Mouse (Mus musculus): Measurements from ENCODE around the gene Vps45.
"Not testable (repeated sequence)": the region's sequence is repeated elsewhere in the genome, so short reads cannot be mapped to it uniquely, and the experiment has no call there.

Gene Vps45

GRCm38 (mm10) chr3:95980276-95980970 lies 77.8 kb downstream of the Vps45 start:
- ATAC-seq (ENCODE audit: insufficient number of reproducible peaks, low FRiP score, low TSS enrichment) = no peak

- no peak for ATAC-seq (ENCODE audit: insufficient number of reproducible peaks, low FRiP score, low TSS enrichment)
Measured at GRCm38 (mm10) chr3:95978265-95978664, 80.0 kb downstream of the Vps45 start.

- ATAC-seq (ENCODE audit: insufficient number of reproducible peaks, low FRiP score, low TSS enrichment) = not testable (repeated sequence)
Measured at GRCm38 (mm10) chr3:95977587-95977986, 80.7 kb downstream of the Vps45 start.

- ATAC-seq (ENCODE audit: insufficient number of reproducible peaks, low FRiP score, low TSS enrichment) = no peak
Measured at GRCm38 (mm10) chr3:95977079-95977478, 81.2 kb downstream of the Vps45 start.

- no peak for ATAC-seq (ENCODE audit: insufficient number of reproducible peaks, low FRiP score, low TSS enrichment)
Measured at GRCm38 (mm10) chr3:95972873-95973634, 85.2 kb downstream of the Vps45 start.

GRCm38 (mm10) chr3:95972251-95972872 lies 85.9 kb downstream of the Vps45 start:
- ATAC-seq (ENCODE audit: insufficient number of reproducible peaks, low FRiP score, low TSS enrichment) = no peak

GRCm38 (mm10) chr3:95970661-95971060 lies 87.6 kb downstream of the Vps45 start:
- not testable (repeated sequence) for ATAC-seq (ENCODE audit: insufficient number of reproducible peaks, low FRiP score, low TSS enrichment)

GRCm38 (mm10) chr3:95969277-95969676 lies 89.0 kb downstream of the Vps45 start:
- ATAC-seq (ENCODE audit: insufficient number of reproducible peaks, low FRiP score, low TSS enrichment) = no peak

GRCm38 (mm10) chr3:95965518-95966451 lies 92.5 kb downstream of the Vps45 start:
- ATAC-seq (ENCODE audit: insufficient number of reproducible peaks, low FRiP score, low TSS enrichment) = no peak

GRCm38 (mm10) chr3:95963681-95964080 lies 94.6 kb downstream of the Vps45 start:
- ATAC-seq (ENCODE audit: insufficient number of reproducible peaks, low FRiP score, low TSS enrichment) = no peak

GRCm38 (mm10) chr3:95963230-95963629 lies 95.0 kb downstream of the Vps45 start:
- no peak for ATAC-seq (ENCODE audit: insufficient number of reproducible peaks, low FRiP score, low TSS enrichment)

GRCm38 (mm10) chr3:95962182-95962581 lies 96.1 kb downstream of the Vps45 start:
- not testable (repeated sequence) for ATAC-seq (ENCODE audit: insufficient number of reproducible peaks, low FRiP score, low TSS enrichment)

GRCm38 (mm10) chr3:95959807-95960206 lies 98.5 kb downstream of the Vps45 start:
- no peak for ATAC-seq (ENCODE audit: insufficient number of reproducible peaks, low FRiP score, low TSS enrichment)

- ATAC-seq (ENCODE audit: insufficient number of reproducible peaks, low FRiP score, low TSS enrichment) = no peak
Measured at GRCm38 (mm10) chr3:95959082-95959481, 99.2 kb downstream of the Vps45 start.

GRCm38 (mm10) chr3:95957359-95958148 lies 100.7 kb downstream of the Vps45 start:
- no peak for ATAC-seq (ENCODE audit: insufficient number of reproducible peaks, low FRiP score, low TSS enrichment)

- ATAC-seq (ENCODE audit: insufficient number of reproducible peaks, low FRiP score, low TSS enrichment) = no peak
Measured at GRCm38 (mm10) chr3:95955318-95955717, 102.9 kb downstream of the Vps45 start.

GRCm38 (mm10) chr3:95954648-95955173 lies 103.6 kb downstream of the Vps45 start:
- not testable (repeated sequence) for ATAC-seq (ENCODE audit: insufficient number of reproducible peaks, low FRiP score, low TSS enrichment)

- ATAC-seq (ENCODE audit: insufficient number of reproducible peaks, low FRiP score, low TSS enrichment) = no peak
Measured at GRCm38 (mm10) chr3:95953522-95953921, 104.7 kb downstream of the Vps45 start.

GRCm38 (mm10) chr3:95953023-95953422 lies 105.2 kb downstream of the Vps45 start:
- no peak for ATAC-seq (ENCODE audit: insufficient number of reproducible peaks, low FRiP score, low TSS enrichment)
